8 mouse cellular contexts compared by ENCODE assay signal in genomic region chr12:74316989-74317759, GRCm38 (mm10). TPM values are rescaled to one million over a fixed set of nuclear protein-coding genes. Genes with fewer than 3 reads are reported as not detected.
DNase-seq lines count a peak whose midpoint lies in the region; ATAC-seq and TF ChIP-seq lines count a peak whose summit lies in the region.

No protein-coding gene starts in this region.

- intact Hi-C loops in heart, postnatal 25 days (cut with DNase I), result no loop called here

- no peaks in the 10 kb centered on the region for H3K36me3 ChIP-seq in forebrain, embryonic 14.5 days (ENCODE audit: control insufficient read depth, insufficient read depth, low read length)

- peak overlapping the region; percentile 85 for H3K27ac ChIP-seq in forebrain, embryonic 14.5 days (ENCODE audit: low read depth, low read length)
- H3K27ac ChIP-seq in olfactory bulb, adult 2 months (ENCODE audit: insufficient read depth, low read depth, low read length), result 0 out of 2 replicates have a peak overlapping the region, but pooled peaks have one; percentile 42

- peak; percentile 67 for TF ChIP-seq CTCF in olfactory bulb, adult 2 months (IDR thresholded peaks at IDR 0.05; ENCODE audit: insufficient read depth, low read depth, low read length)

- no peaks in the 10 kb centered on the region for H3K4me1 ChIP-seq in forebrain, embryonic 14.5 days (ENCODE audit: control insufficient read depth, insufficient read depth, low read length)
- no peaks in the 10 kb centered on the region for H3K4me1 ChIP-seq in olfactory bulb, adult 2 months (ENCODE audit: control insufficient read depth, insufficient read depth, low read length)

- peak overlapping the region; percentile 37 for H3K4me3 ChIP-seq in forebrain, embryonic 14.5 days (ENCODE audit: low read depth, low read length)
- H3K4me3 ChIP-seq in olfactory bulb, adult 2 months (ENCODE audit: insufficient read depth, low read depth, low read length), result peak overlapping the region; percentile 45

- ATAC-seq in forebrain, embryonic 14.5 days, result peak; percentile 92

- peak; percentile 94 for DNase-seq in ES-CJ7 (ENCODE audit: low read depth, low spot score)
- peak; percentile 49 for DNase-seq in c-Kit-positive CD71-negative TER-119-negative erythroid progenitor cells, embryonic 14.5 days (ENCODE audit: low read depth)
- peak; percentile 96 for DNase-seq in forebrain, embryonic 14.5 days (ENCODE audit: low spot score)
- peak; percentile 23 for DNase-seq in heart, postnatal 25 days (ENCODE audit: low spot score)
- peak; percentile 56 to 83 for DNase-seq in layer of hippocampus, adult 18-20 months (ENCODE audit: low spot score in 2 of 2)
- peak; percentile 68 to 72 for DNase-seq in lung, adult 18-20 months
- peak; percentile 58 for DNase-seq in thymus, postnatal 36 days

- no peaks in the 10 kb centered on the region for H3K9me3 ChIP-seq in forebrain, embryonic 14.5 days (replicated peaks; ENCODE audit: control insufficient read depth, low read length)

- 14% methylated on average over 15 of the region's 15 CpGs for WGBS in forebrain, embryonic 14.5 days
- 10% methylated on average over 15 of the region's 15 CpGs for WGBS in olfactory bulb, adult 2 months

- peak overlapping the region; percentile 68 for H3K9ac ChIP-seq in forebrain, embryonic 14.5 days (ENCODE audit: low read length)

- H3K27me3 ChIP-seq in forebrain, embryonic 14.5 days (replicated peaks; ENCODE audit: control insufficient read depth, insufficient read depth, low read length), result no peaks in the 10 kb centered on the region

- peak overlapping the region; percentile 64 for H3K4me2 ChIP-seq in forebrain, embryonic 14.5 days (ENCODE audit: low read length)

- no peak for TF ChIP-seq POLR2A in olfactory bulb, adult 2 months (IDR thresholded peaks at IDR 0.05; ENCODE audit: insufficient read depth, low read depth, low read length)

RNA-seq across cellular contexts. Expression of gene Gm11042, which starts 1.0 kb away (rescaled TPM):
- polyA plus RNA-seq in forebrain, embryonic 14.5 days (2014; fragmentation: Nextera tagmentation; extraction: Ambion mirVana), result not detected in 2 replicates
- total RNA-seq in heart, postnatal 25 days (2021), result not detected
- total RNA-seq in layer of hippocampus, adult 18-20 months (2021), result not detected
- polyA plus RNA-seq in olfactory bulb, adult 2 months (2012; ENCODE audit: insufficient read depth, insufficient read length, low replicate concordance, missing spikeins), result not detected in 2 replicates

Comparison
In these comparisons a context has a peak if more than half of its experiments do, and no peak if none do; other contexts are left out.
1. Peak in every context shown above with its lines: DNase-seq, ATAC-seq, H3K4me3 ChIP-seq and H3K27ac ChIP-seq.
2. DNase-seq: peak in every context shown above with its lines; median percentile 96 in forebrain, embryonic 14.5 days; 94 in ES-CJ7; 70 in lung, adult 18-20 months; 70 in layer of hippocampus, adult 18-20 months; 58 in thymus, postnatal 36 days; 49 in c-Kit-positive CD71-negative TER-119-negative erythroid progenitor cells, embryonic 14.5 days; 23 in heart, postnatal 25 days.